Mouse (Mus musculus): ENCODE results near the gene Fcrlb.

DNA sequence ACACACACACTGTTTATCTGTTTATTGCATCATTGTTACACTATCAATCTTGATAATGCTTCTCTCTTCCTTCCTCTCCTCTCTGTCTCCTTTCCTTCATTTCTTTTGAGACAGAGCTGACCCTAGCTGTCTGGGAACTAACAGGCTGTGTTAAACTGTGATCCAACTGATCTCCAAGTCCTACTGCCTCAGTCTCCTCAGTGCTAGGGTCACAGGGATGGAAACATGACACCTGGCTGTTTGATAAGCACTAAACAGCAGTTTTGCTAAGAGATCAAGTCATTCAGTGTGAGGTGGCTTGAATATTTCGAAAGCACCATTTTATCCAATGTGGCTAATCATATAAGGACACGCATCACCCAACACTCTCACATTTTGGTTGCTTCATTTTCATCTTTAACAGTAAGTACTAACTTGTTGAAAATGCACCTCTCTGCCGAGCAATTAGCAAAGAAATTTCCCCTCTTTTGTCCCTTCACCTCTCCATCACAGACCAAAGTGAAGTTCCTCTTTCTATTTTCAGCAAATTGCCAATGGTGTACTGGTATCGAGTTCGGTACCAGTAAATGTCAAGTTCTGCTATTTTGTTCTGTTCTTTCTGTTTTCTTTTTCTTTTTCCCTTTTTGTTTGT is 16.0 kb downstream of the Fcrlb start:
- no peak for TF ChIP-seq CTCF (IDR thresholded peaks at IDR 0.05; ENCODE audit: low read depth, low read length)
- TF ChIP-seq POLR2A (IDR thresholded peaks at IDR 0.05; ENCODE audit: borderline replicate concordance, low read depth, low read length), result no peak
